Mouse (Mus musculus) granulocyte monocyte progenitor cell, adult 5-6 weeks (primary cell): Measurements from ENCODE around the gene Ift80. TPM values are rescaled to one million over a fixed set of nuclear protein-coding genes. Genes with fewer than 3 reads are reported as not detected.
"Not testable (repeated sequence)": the region's sequence is repeated elsewhere in the genome, so short reads cannot be mapped to it uniquely, and the experiment has no call there.

ENCODE experiments used
- ATAC-seq: replicated peaks from 2 replicates; pipeline ENCODE4 v1.8.0; 2016; ENCODE audit warnings: mild to moderate bottlenecking, moderate TSS enrichment, inconsistent platforms; ENCODE audit not compliant: poor library complexity, severe bottlenecking
- total RNA-seq, 2 experiments: library from RNA; stranded (forward) in 1 of 2; stranded (reverse) in 1 of 2; fragments of 200-712, 200-1000 nt in 1 of 2; fragments of >200 nt in 1 of 2; fragmentation: Nextera tagmentation in 1 of 2; gene quantifications; 2 replicates each; pipeline ENCODE4 v1.2.3; 2014 to 2017

The Ift80 gene
- total RNA-seq (2014; fragmentation: Nextera tagmentation) (11.9 and 16.4 TPM in 2 replicates), total RNA-seq (2017) (20.2 and 27.6 TPM in 2 replicates)

GRCm38 (mm10) chr3:69004437-69005337 is at the start of gene Ift80, which contains the start of gene Smc4:
Gene Ift80, minus strand, starts transcription at chr3:69004570.
Gene Smc4, plus strand, starts transcription at chr3:69004738.
- ATAC-seq = peak; percentile 85

- ATAC-seq = no peak
Observed at GRCm38 (mm10) chr3:69051894-69052293, 47.5 kb upstream of the Ift80 start.

- no peak for ATAC-seq
Observed at GRCm38 (mm10) chr3:69049011-69049410, 44.6 kb upstream of the Ift80 start.

GRCm38 (mm10) chr3:69047684-69048083 is 43.3 kb upstream of the Ift80 start:
- ATAC-seq = no peak

- no peak for ATAC-seq
Observed at GRCm38 (mm10) chr3:69046509-69046908, 42.1 kb upstream of the Ift80 start.

- no peak for ATAC-seq
Observed at GRCm38 (mm10) chr3:69045750-69046149, 41.4 kb upstream of the Ift80 start.

GRCm38 (mm10) chr3:69045400-69045703 is 41.0 kb upstream of the Ift80 start:
- no peak for ATAC-seq

- ATAC-seq = peak; percentile 80
Observed at GRCm38 (mm10) chr3:69044645-69045399, 40.5 kb upstream of the Ift80 start, which contains the start of gene Trim59. Gene Trim59, minus strand, starts transcription at chr3:69044755.

GRCm38 (mm10) chr3:69044167-69044591 is 39.8 kb upstream of the Ift80 start:
- peak; percentile 11 for ATAC-seq

- ATAC-seq = peak; percentile 58
Observed at GRCm38 (mm10) chr3:69041298-69041697, 36.9 kb upstream of the Ift80 start.

GRCm38 (mm10) chr3:69040105-69040504 is 35.7 kb upstream of the Ift80 start:
- no peak for ATAC-seq

GRCm38 (mm10) chr3:69026133-69026783 is 21.9 kb upstream of the Ift80 start:
- no peak for ATAC-seq

GRCm38 (mm10) chr3:69020764-69021163 is 16.4 kb upstream of the Ift80 start:
- ATAC-seq = no peak

GRCm38 (mm10) chr3:69020285-69020684 is 15.9 kb upstream of the Ift80 start:
- ATAC-seq = peak; percentile 69

GRCm38 (mm10) chr3:69018635-69019034 is 14.3 kb upstream of the Ift80 start:
- not testable (repeated sequence) for ATAC-seq

GRCm38 (mm10) chr3:69017181-69017580 is 12.8 kb upstream of the Ift80 start:
- ATAC-seq = peak; percentile 73

GRCm38 (mm10) chr3:69008873-69009272 is 4.5 kb upstream of the Ift80 start:
- ATAC-seq = no peak

GRCm38 (mm10) chr3:69006246-69006760 is 1.9 kb upstream of the Ift80 start:
- ATAC-seq = no peak

- ATAC-seq = peak; percentile 57
Observed at GRCm38 (mm10) chr3:69005338-69006245, 1.2 kb upstream of the Ift80 start.
